Mouse (Mus musculus): Measurements from ENCODE around the gene Trpv2.

Gene Trpv2

DNA sequence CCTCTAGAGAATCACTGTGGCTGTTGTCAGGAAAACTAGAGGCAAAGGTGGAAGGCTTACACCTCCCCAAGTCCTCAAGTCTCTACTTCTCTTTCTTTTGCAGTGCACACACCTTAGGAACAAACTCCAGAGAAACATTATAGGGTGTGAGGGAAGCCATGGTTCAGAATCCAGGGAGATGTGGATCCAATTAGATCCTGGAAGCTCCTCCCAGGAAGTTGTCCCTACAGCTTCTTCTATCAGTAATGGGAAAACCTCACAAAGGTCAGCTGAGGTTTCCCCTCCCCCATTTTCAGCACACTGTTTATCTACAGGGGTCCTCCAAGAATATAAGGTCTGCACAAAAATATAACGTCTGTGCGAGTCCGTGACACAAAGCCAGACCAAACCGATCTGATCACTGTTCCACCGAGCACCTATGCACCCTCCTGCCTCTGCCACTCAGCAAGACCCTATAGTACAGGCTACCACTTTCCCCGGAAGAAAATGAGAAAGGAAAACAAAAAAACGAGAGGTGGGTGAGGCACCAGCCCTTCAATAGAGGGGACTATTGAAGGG is 72.8 kb downstream of the Trpv2 start:
- in situ Hi-C loops (cut with MboI, MseI) = loop anchor here in 1 of 2 experiments (5.0 kb wide), 1 partner anchor 80 kb away; no protein-coding TSS in a partner anchor

DNA sequence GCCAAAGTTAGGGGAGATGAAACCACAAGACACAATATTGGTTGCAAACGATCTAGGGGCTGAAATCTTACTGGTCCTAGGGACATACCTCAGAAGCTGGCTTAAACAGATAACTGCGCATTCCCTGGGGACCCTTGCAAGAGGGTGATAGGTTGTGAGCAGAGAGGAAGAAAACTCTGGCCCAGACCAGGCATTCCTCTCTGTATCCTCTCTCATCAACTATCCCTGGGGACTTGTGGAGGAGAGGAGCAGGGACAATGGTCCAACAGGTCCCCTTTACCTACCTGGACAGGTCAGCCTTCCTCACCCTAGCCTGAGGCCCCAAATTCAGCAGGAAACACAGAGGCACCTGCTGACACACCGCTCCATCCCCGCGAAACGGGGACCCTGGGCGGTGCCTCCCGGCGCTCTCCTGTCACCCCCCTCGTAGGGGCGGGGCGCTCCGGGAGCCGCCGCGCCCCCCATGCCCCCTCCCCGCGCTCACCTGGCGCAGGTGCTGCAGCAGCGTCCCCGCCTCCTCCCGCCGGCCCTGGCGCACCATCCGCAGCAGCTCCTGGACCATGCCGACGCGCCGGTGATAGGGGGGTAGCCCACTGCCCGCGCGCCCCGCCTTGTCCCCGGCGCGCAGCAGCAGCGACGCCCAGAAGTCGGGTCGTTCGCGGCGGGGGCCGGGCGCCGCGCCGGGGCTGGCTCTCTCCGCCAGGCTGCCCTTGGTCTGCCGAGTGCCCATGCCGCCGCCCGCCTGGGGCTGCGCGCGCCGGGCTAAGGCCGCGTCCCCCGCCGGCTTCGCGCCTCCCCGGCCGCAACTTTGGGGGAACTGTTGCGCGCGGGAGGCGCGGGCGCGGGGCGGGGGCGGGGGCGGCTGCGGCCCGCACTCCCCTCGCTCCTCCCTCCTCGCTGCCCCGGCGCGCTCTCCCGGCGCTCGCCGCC is 73.6 kb downstream of the Trpv2 start, which contains the start of gene Lrrc75a:
Gene Lrrc75a (minus strand): TSS at position 863 of the 930 bp plus-strand sequence.
- in situ Hi-C loops (cut with MboI, MseI) = loop anchor here in 1 of 2 experiments (5.0 kb wide), 1 partner anchor 79 kb away; no protein-coding TSS in a partner anchor

DNA sequence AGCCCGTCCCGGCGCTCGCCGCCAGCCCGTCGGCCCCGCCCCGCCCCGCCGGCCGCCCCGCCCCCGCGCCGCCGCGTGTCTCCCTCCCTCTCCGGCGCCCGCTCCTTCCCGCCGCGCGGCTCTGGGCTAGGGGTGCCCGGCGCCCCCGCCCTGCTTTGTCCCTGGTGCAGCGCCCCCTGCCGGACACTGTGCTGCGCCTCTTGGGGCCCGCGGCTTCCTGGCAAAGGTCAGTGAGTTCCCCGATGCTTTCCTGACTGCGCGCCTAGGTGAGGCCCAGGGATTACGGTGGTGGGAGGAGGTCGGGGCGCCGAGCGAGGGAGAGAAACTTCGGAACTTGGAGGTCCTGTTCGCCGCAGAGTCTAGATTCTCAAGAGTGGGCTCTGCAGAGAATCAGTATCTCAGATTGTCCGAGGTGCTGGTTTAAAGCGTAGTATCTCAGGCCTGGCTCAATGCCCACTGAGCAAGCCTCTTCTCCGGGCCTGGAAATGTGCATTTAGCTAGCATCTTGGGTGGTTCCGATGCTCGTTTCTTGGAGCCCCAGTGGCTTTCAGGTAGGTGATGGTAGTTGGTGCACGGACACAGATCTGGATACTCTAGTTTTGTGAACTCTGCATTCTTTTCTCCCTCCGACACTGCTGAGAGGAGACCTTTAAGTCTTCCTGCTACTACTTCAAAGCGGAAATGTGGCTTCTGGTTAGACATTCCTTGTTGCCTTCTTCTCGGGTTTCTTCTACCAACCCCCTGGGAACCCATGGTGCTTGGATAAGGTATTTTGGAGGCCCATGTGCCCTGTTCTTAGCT is 74.5 kb downstream of the Trpv2 start, which contains the start of gene Mmgt2:
Gene Mmgt2 (plus strand): TSS at position 74 of the 801 bp plus-strand sequence.
- in situ Hi-C loops (cut with MboI, MseI) = loop anchor here in 1 of 2 experiments (5.0 kb wide), 1 partner anchor 79 kb away; no protein-coding TSS in a partner anchor

DNA sequence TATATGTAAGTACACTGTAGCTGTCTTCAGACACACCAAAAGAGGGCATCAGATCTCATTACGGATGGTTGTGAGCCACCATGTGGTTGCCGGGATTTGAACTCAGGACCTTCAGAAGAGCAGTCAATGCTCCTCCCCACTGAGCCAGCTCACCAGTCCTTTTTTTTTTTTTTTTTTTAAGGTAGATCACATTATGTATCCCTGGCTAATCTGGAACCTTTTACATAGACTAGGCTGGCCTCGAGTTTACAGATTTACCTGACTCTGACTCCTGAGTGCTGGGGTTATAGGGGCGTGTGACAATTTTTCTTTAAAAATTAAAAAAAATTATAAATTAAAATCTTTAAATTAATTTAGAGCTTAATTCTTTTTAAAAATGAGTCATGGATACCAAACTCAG is 75.5 kb downstream of the Trpv2 start:
- in situ Hi-C loops (cut with MboI, MseI) = loop anchor here in 1 of 2 experiments (5.0 kb wide), 1 partner anchor 77 kb away; no protein-coding TSS in a partner anchor
